Mouse (Mus musculus) midbrain, embryonic 16.5 days (tissue): ENCODE measurements around the gene Pex5. TPM values are rescaled to one million over a fixed set of nuclear protein-coding genes. Genes with fewer than 3 reads are reported as not detected.
A peak's percentile ranks its signal among the peaks of the same experiment; 100 is the strongest.

Experiments used
- ATAC-seq: fragments of 200-750 bp; cut with Nextera tagmentation; 2 replicates; pipeline ENCODE4 v1.8.0; 2017; ENCODE audit warnings: moderate TSS enrichment
- H3K27ac ChIP-seq: fragments of 300-500 bp; sonication (generic); 2 replicates; pipeline ENCODE4 v1.5.1; 2014; ENCODE audit warnings: mild to moderate bottlenecking, low read length, mixed read lengths
- H3K27me3 ChIP-seq: fragments of 300-500 bp; sonication (generic); 2 replicates; pipeline ENCODE4 v1.6.1; 2014; ENCODE audit warnings: low read depth, low read length, mixed read lengths; ENCODE audit not compliant: control insufficient read depth, insufficient read depth
- H3K36me3 ChIP-seq: fragments of 300-500 bp; sonication (generic); 2 replicates; pipeline ENCODE4 v1.6.1; 2014; ENCODE audit warnings: mild to moderate bottlenecking, low read length, moderate library complexity, mixed read lengths; ENCODE audit not compliant: control insufficient read depth, insufficient read depth
- H3K4me1 ChIP-seq: fragments of 300-500 bp; sonication (generic); 2 replicates; pipeline ENCODE4 v1.6.1; 2014; ENCODE audit warnings: mild to moderate bottlenecking, low read length, mixed read lengths; ENCODE audit not compliant: control insufficient read depth, insufficient read depth
- H3K4me2 ChIP-seq: fragments of 300-500 bp; sonication (generic); 2 replicates; pipeline ENCODE4 v1.6.1; 2014; ENCODE audit warnings: mild to moderate bottlenecking, low read length, mixed read lengths
- H3K4me3 ChIP-seq: fragments of 300-500 bp; sonication (generic); 2 replicates; pipeline ENCODE4 v1.5.1; 2014; ENCODE audit warnings: low read depth, mild to moderate bottlenecking, low read length, moderate library complexity, mixed read lengths
- H3K9ac ChIP-seq: fragments of 300-500 bp; sonication (generic); 2 replicates; pipeline ENCODE4 v1.6.1; 2014; ENCODE audit warnings: low read depth, low read length, mixed read lengths
- H3K9me3 ChIP-seq: fragments of 300-500 bp; sonication (generic); replicated peaks from 2 replicates; pipeline ENCODE4 v1.6.1; 2014; ENCODE audit warnings: mild to moderate bottlenecking, low read length, mixed read lengths; ENCODE audit not compliant: control insufficient read depth, poor library complexity, severe bottlenecking
- WGBS: fragments of 180-500 bp; shearing (Covaris S2); extraction: QIAGEN DNeasy Blood & Tissue Kit; methylation state at CpG from one replicate; pipeline ENCODE4 v1.1.7; 2014; 5-methylcytosine and 5-hydroxymethylcytosine counted together
- polyA plus RNA-seq: library from polyadenylated mRNA; unstranded; fragments of >200 nt; fragmentation: Nextera tagmentation; extraction: Ambion mirVana; gene quantifications from 2 replicates; pipeline ENCODE4 v1.2.1, GENCODE M21; 2015

Gene Pex5
- 75.5 and 77.7 TPM in 2 replicates for polyA plus RNA-seq

- Histone ChIP-seq H3K27ac (peak within 1 kb of the TSS; percentile 81), H3K9me3 (no peaks in the 10 kb centered on the region), H3K9ac (peak within 1 kb of the TSS; percentile 86), H3K27me3 (no peaks in the 10 kb centered on the region), H3K4me1 (peaks cover 20% of the 10 kb centered on the region), H3K36me3 (peaks cover 6% of the 10 kb centered on the region), H3K4me2 (peak within 1 kb of the TSS; percentile 81), H3K4me3 (peak within 1 kb of the TSS; percentile 74)
- peak; percentile 98 for ATAC-seq
- WGBS = 0% methylated on average over 33 of the region's 36 CpGs
Observed at GRCm38 (mm10) chr6:124414927-124415325, at the start of gene Pex5. Gene Pex5 (minus strand): TSS chr6:124415067.

- Histone ChIP-seq H3K9ac (peak overlapping the region; percentile 87), H3K36me3 (no peaks in the 10 kb centered on the region; the same call in 1 of the 2 replicates), H3K9me3 (no peaks in the 10 kb centered on the region), H3K27me3 (no peaks in the 10 kb centered on the region), H3K4me1 (peaks cover 21% of the 10 kb centered on the region), H3K4me2 (peak overlapping the region; percentile 68), H3K27ac (peak overlapping the region; percentile 92), H3K4me3 (peak overlapping the region; percentile 73)
- peak; percentile 53 for ATAC-seq
- WGBS = 11% methylated on average over 8 of the region's 8 CpGs
Observed at GRCm38 (mm10) chr6:124463881-124464291, 49.0 kb upstream of the Pex5 start.

- no peak overlapping the region for H3K4me3 ChIP-seq
- no peak overlapping the region for H3K27ac ChIP-seq
- peaks cover 16% of the 10 kb centered on the region for H3K4me1 ChIP-seq
- peaks cover 22% of the 10 kb centered on the region for H3K36me3 ChIP-seq
- no peak for ATAC-seq
- 86% methylated on average over 4 of the region's 4 CpGs for WGBS
- no peaks in the 10 kb centered on the region for H3K27me3 ChIP-seq
- H3K9me3 ChIP-seq = no peaks in the 10 kb centered on the region
- no peak overlapping the region for H3K9ac ChIP-seq
- H3K4me2 ChIP-seq = no peak overlapping the region
Observed at GRCm38 (mm10) chr6:124459388-124459787, 44.5 kb upstream of the Pex5 start.

- Histone ChIP-seq H3K4me1 (peaks cover 15% of the 10 kb centered on the region), H3K9ac (no peak overlapping the region), H3K9me3 (no peaks in the 10 kb centered on the region), H3K4me3 (no peak overlapping the region), H3K4me2 (no peak overlapping the region), H3K36me3 (peaks cover 22% of the 10 kb centered on the region), H3K27me3 (no peaks in the 10 kb centered on the region), H3K27ac (no peak overlapping the region)
- 92% methylated on average over 11 of the region's 11 CpGs for WGBS
- no peak for ATAC-seq
Observed at GRCm38 (mm10) chr6:124458505-124458904, 43.6 kb upstream of the Pex5 start.

GRCm38 (mm10) chr6:124457827-124458226 lies 43.0 kb upstream of the Pex5 start:
- Histone ChIP-seq H3K36me3 (peaks cover 25% of the 10 kb centered on the region), H3K27me3 (no peaks in the 10 kb centered on the region), H3K4me3 (no peak overlapping the region), H3K9me3 (no peaks in the 10 kb centered on the region), H3K4me1 (peaks cover 9% of the 10 kb centered on the region; the same call in 1 of the 2 replicates), H3K9ac (no peak overlapping the region), H3K27ac (no peak overlapping the region), H3K4me2 (no peak overlapping the region)
- no peak for ATAC-seq
- WGBS = 93% methylated on average over 5 of the region's 5 CpGs

- Histone ChIP-seq H3K36me3 (peaks cover 27% of the 10 kb centered on the region), H3K27me3 (no peaks in the 10 kb centered on the region), H3K27ac (no peak overlapping the region), H3K4me2 (no peak overlapping the region), H3K9ac (no peak overlapping the region), H3K4me1 (no peaks in the 10 kb centered on the region), H3K9me3 (no peaks in the 10 kb centered on the region), H3K4me3 (no peak overlapping the region)
- ATAC-seq = no peak
- WGBS = 97% methylated on average over 5 of the region's 5 CpGs
Observed at GRCm38 (mm10) chr6:124456243-124456642, 41.4 kb upstream of the Pex5 start.

- H3K36me3 ChIP-seq = peaks cover 45% of the 10 kb centered on the region
Observed at GRCm38 (mm10) chr6:124453756-124454155, 38.9 kb upstream of the Pex5 start.

GRCm38 (mm10) chr6:124451995-124452394 lies 37.1 kb upstream of the Pex5 start:
- H3K9me3 ChIP-seq = no peaks in the 10 kb centered on the region
- no peak overlapping the region for H3K27ac ChIP-seq
- H3K4me1 ChIP-seq = no peaks in the 10 kb centered on the region
- H3K36me3 ChIP-seq = peaks cover 37% of the 10 kb centered on the region
- no peak overlapping the region for H3K4me2 ChIP-seq
- no peak overlapping the region for H3K9ac ChIP-seq
- ATAC-seq = no peak
- no peak overlapping the region for H3K4me3 ChIP-seq
- no peaks in the 10 kb centered on the region for H3K27me3 ChIP-seq
- 81% methylated on average over 3 of the region's 3 CpGs for WGBS

More at GRCm38 (mm10) chr6:124453756-124454155, 38.9 kb upstream of the Pex5 start:
- no peak for ATAC-seq
- Histone ChIP-seq H3K9me3 (no peaks in the 10 kb centered on the region), H3K27ac (no peak overlapping the region), H3K4me1 (no peaks in the 10 kb centered on the region), H3K9ac (no peak overlapping the region), H3K4me3 (no peak overlapping the region), H3K4me2 (no peak overlapping the region), H3K27me3 (no peaks in the 10 kb centered on the region)
- WGBS = 35% methylated on average over 4 of the region's 4 CpGs

- no peaks in the 10 kb centered on the region for H3K27me3 ChIP-seq
- H3K9ac ChIP-seq = no peak overlapping the region
- no peak overlapping the region for H3K4me3 ChIP-seq
- no peaks in the 10 kb centered on the region for H3K9me3 ChIP-seq
- H3K27ac ChIP-seq = no peak overlapping the region
- no peaks in the 10 kb centered on the region for H3K4me1 ChIP-seq
- 88% methylated on average over 18 of the region's 18 CpGs for WGBS
- no peak for ATAC-seq
- H3K36me3 ChIP-seq = peaks cover 27% of the 10 kb centered on the region
- H3K4me2 ChIP-seq = no peak overlapping the region
Observed at GRCm38 (mm10) chr6:124449668-124450383, 35.0 kb upstream of the Pex5 start.
